Mouse (Mus musculus) neural tube, embryonic 11.5 days (tissue): ENCODE measurements at regions not wholly inside any gene's neighbourhood (a gene's known extent, or its start where the extent isn't known, plus 50 kb on each side); places are given as distances from the start of the nearest gene placed in this dataset.
A peak's percentile ranks its signal among the peaks of the same experiment; 100 is the strongest.

Experiments
- ATAC-seq: fragments of 200-750 bp; cut with Nextera tagmentation; 2 replicates; pipeline ENCODE4 v1.8.0; 2017; ENCODE audit warnings: moderate number of reproducible peaks, mild to moderate bottlenecking, moderate TSS enrichment, moderate library complexity; ENCODE audit not compliant: insufficient read depth, low FRiP score, low TSS enrichment
- DNase-seq: peaks from one replicate; pipeline ENCODE4 v3.0.0-alpha.2; 2015; ENCODE audit warnings: low spot score
- H3K27ac ChIP-seq: fragments of 300-500 bp; sonication (generic); 2 replicates; pipeline ENCODE4 v1.5.1; 2014; ENCODE audit warnings: low read depth, mild to moderate bottlenecking, low read length
- H3K27me3 ChIP-seq: fragments of 300-500 bp; sonication (generic); 2 replicates; pipeline ENCODE4 v1.6.1; 2014; ENCODE audit warnings: mild to moderate bottlenecking, low read length, mixed read lengths; ENCODE audit not compliant: control insufficient read depth, insufficient read depth
- H3K36me3 ChIP-seq: fragments of 300-500 bp; sonication (generic); 2 replicates; pipeline ENCODE4 v1.6.1; 2014; ENCODE audit warnings: mild to moderate bottlenecking, low read length, moderate library complexity, mixed read lengths; ENCODE audit not compliant: control insufficient read depth, insufficient read depth
- H3K4me1 ChIP-seq: fragments of 300-500 bp; sonication (generic); 2 replicates; pipeline ENCODE4 v1.6.1; 2014; ENCODE audit warnings: low read length, mixed read lengths; ENCODE audit not compliant: control insufficient read depth, insufficient read depth
- H3K4me2 ChIP-seq: fragments of 300-500 bp; sonication (generic); 2 replicates; pipeline ENCODE4 v1.6.1; 2014; ENCODE audit warnings: low read depth, mild to moderate bottlenecking, moderate library complexity
- H3K4me3 ChIP-seq: fragments of 300-500 bp; sonication (generic); 2 replicates; pipeline ENCODE4 v1.5.1; 2014; ENCODE audit warnings: low read depth, low read length
- H3K9ac ChIP-seq: fragments of 300-500 bp; sonication (generic); 2 replicates; pipeline ENCODE4 v1.6.1; 2014; ENCODE audit warnings: mild to moderate bottlenecking, low read length
- H3K9me3 ChIP-seq: fragments of 300-500 bp; sonication (generic); 2 replicates; pipeline ENCODE4 v1.6.1; 2016; ENCODE audit warnings: low read length; ENCODE audit not compliant: control insufficient read depth
- WGBS: fragments of 180-500 bp; shearing (Covaris S2); extraction: QIAGEN DNeasy Blood & Tissue Kit; methylation state at CpG from one replicate; pipeline ENCODE4 v1.1.7; 2014; 5-methylcytosine and 5-hydroxymethylcytosine counted together

- WGBS, result 31% methylated on average over 19 of the region's 19 CpGs
- H3K4me3 ChIP-seq, result no peak overlapping the region
- no peak overlapping the region for H3K9ac ChIP-seq
- no peaks in the 10 kb centered on the region for H3K36me3 ChIP-seq
- H3K4me2 ChIP-seq, result no peak overlapping the region
- peaks cover 43% of the 10 kb centered on the region for H3K4me1 ChIP-seq
- ATAC-seq (no peak), DNase-seq (no peak)
- H3K27me3 ChIP-seq, result peaks cover 2% of the 10 kb centered on the region; the same call in 1 of the 2 replicates
- no peaks in the 10 kb centered on the region for H3K9me3 ChIP-seq
- peak overlapping the region; percentile 75; the same call in 1 of the 2 replicates for H3K27ac ChIP-seq
Observed at GRCm38 (mm10) chr8:10923071-10924000, 84.9 kb downstream of the Irs2 start.

- DNase-seq (peak; percentile 24), ATAC-seq (0 out of 2 replicates have a peak, but pooled peaks have one; percentile 17)
- Histone ChIP-seq H3K4me3 (no peak overlapping the region), H3K27ac (peak overlapping the region; percentile 72), H3K9me3 (no peaks in the 10 kb centered on the region), H3K36me3 (no peaks in the 10 kb centered on the region), H3K4me1 (peaks cover 43% of the 10 kb centered on the region), H3K4me2 (no peak overlapping the region), H3K9ac (no peak overlapping the region; the same call in 1 of the 2 replicates), H3K27me3 (peaks cover 2% of the 10 kb centered on the region; the same call in 1 of the 2 replicates)
- WGBS, result 25% methylated on average over 11 of the region's 12 CpGs
Observed at GRCm38 (mm10) chr8:10922209-10923030, 85.8 kb downstream of the Irs2 start.

GRCm38 (mm10) chr8:10921439-10922191, 86.6 kb downstream of the Irs2 start:
- Histone ChIP-seq H3K4me1 (peaks cover 42% of the 10 kb centered on the region), H3K27me3 (peaks cover 2% of the 10 kb centered on the region; the same call in 1 of the 2 replicates), H3K4me3 (no peak overlapping the region), H3K9ac (no peak overlapping the region), H3K4me2 (no peak overlapping the region; the same call in 1 of the 2 replicates), H3K9me3 (no peaks in the 10 kb centered on the region), H3K36me3 (no peaks in the 10 kb centered on the region), H3K27ac (peak overlapping the region; percentile 72)
- 22% methylated on average over 11 of the region's 11 CpGs for WGBS
- DNase-seq (peak; percentile 61), ATAC-seq (peak; percentile 53)

- ATAC-seq, result no peak
- no peak overlapping the region for H3K4me2 ChIP-seq
- H3K36me3 ChIP-seq, result no peaks in the 10 kb centered on the region
- no peaks in the 10 kb centered on the region for H3K9me3 ChIP-seq
- H3K27me3 ChIP-seq, result no peaks in the 10 kb centered on the region; the same call in 1 of the 2 replicates
- no peak overlapping the region for H3K4me3 ChIP-seq
- no peak overlapping the region for H3K9ac ChIP-seq
- H3K4me1 ChIP-seq, result peaks cover 23% of the 10 kb centered on the region
- 92% methylated on average over 5 of the region's 5 CpGs for WGBS
- no peak overlapping the region for H3K27ac ChIP-seq
- no peak for DNase-seq
Observed at GRCm38 (mm10) chr8:10919620-10920019, 88.6 kb downstream of the Irs2 start.

GRCm38 (mm10) chr8:10918403-10919035, 89.7 kb downstream of the Irs2 start:
- Histone ChIP-seq H3K9me3 (no peaks in the 10 kb centered on the region), H3K27me3 (no peaks in the 10 kb centered on the region; the same call in 1 of the 2 replicates), H3K9ac (no peak overlapping the region), H3K27ac (no peak overlapping the region), H3K36me3 (no peaks in the 10 kb centered on the region), H3K4me2 (no peak overlapping the region), H3K4me1 (peaks cover 15% of the 10 kb centered on the region), H3K4me3 (no peak overlapping the region)
- DNase-seq (no peak), ATAC-seq (no peak)
- 82% methylated on average over 5 of the region's 5 CpGs for WGBS

GRCm38 (mm10) chr8:10914616-10915015, 93.6 kb downstream of the Irs2 start:
- no peaks in the 10 kb centered on the region for H3K9me3 ChIP-seq
- H3K4me2 ChIP-seq, result no peak overlapping the region
- H3K36me3 ChIP-seq, result no peaks in the 10 kb centered on the region
- ATAC-seq, result no peak
- DNase-seq, result no peak
- no peaks in the 10 kb centered on the region; the same call in 1 of the 2 replicates for H3K27me3 ChIP-seq
- H3K9ac ChIP-seq, result no peak overlapping the region
- WGBS, result 75% methylated on average over 8 of the region's 8 CpGs
- no peak overlapping the region for H3K4me3 ChIP-seq
- no peaks in the 10 kb centered on the region for H3K4me1 ChIP-seq
- no peak overlapping the region for H3K27ac ChIP-seq

- H3K4me1 ChIP-seq, result no peaks in the 10 kb centered on the region
- H3K36me3 ChIP-seq, result no peaks in the 10 kb centered on the region
- H3K4me3 ChIP-seq, result no peak overlapping the region
- no peak for DNase-seq
- H3K9ac ChIP-seq, result no peak overlapping the region
- no peaks in the 10 kb centered on the region for H3K9me3 ChIP-seq
- H3K4me2 ChIP-seq, result no peak overlapping the region
- WGBS, result 76% methylated on average over 2 of the region's 2 CpGs
- no peak overlapping the region for H3K27ac ChIP-seq
- H3K27me3 ChIP-seq, result no peaks in the 10 kb centered on the region
- no peak for ATAC-seq
Observed at GRCm38 (mm10) chr8:10912436-10912835, 95.8 kb downstream of the Irs2 start.

GRCm38 (mm10) chr8:10911371-10911770, 96.9 kb downstream of the Irs2 start:
- Histone ChIP-seq H3K4me2 (no peak overlapping the region), H3K9me3 (no peaks in the 10 kb centered on the region), H3K36me3 (no peaks in the 10 kb centered on the region), H3K4me3 (no peak overlapping the region), H3K27ac (no peak overlapping the region), H3K4me1 (no peaks in the 10 kb centered on the region), H3K9ac (no peak overlapping the region), H3K27me3 (no peaks in the 10 kb centered on the region)
- ATAC-seq (no peak), DNase-seq (no peak)
- 88% methylated on average over 4 of the region's 4 CpGs for WGBS
